Mouse (Mus musculus): ENCODE data around the gene Secisbp2. TPM values are rescaled to one million over a fixed set of nuclear protein-coding genes. Genes with fewer than 3 reads are reported as not detected.

The Secisbp2 gene
- total and polyA plus RNA-seq, 3 experiments: 23.2 to 28.8 (median 24.4) TPM

GRCm38 (mm10) chr13:51712022-51712421 lies 60.5 kb downstream of the Secisbp2 start:
- no peak overlapping the region for H3K9ac ChIP-seq (ENCODE audit: insufficient read depth, low read depth)
- H3K79me2 ChIP-seq (replicated peaks; ENCODE audit: control insufficient read depth, extremely low read depth, insufficient read depth, poor library complexity, severe bottlenecking): no peaks in the 10 kb centered on the region
- no peak for DNase-seq (ENCODE audit: extremely low read depth)
- H3K36me3 ChIP-seq (replicated peaks in 1 of 2; ENCODE audit: control insufficient read depth in 1 of 2, insufficient read depth in 1 of 2, low read length in 1 of 2): peaks cover 58 to 92% of the 10 kb centered on the region in 2 experiments
- in situ Hi-C loops (cut with MboI; ENCODE audit: low pct_ligation_motif_present, low pct_unique_long_range_greater_than_20kb, low sequenced_read_pairs): no loop called here
- H3K9me3 ChIP-seq (replicated peaks; ENCODE audit: low read length): no peaks in the 10 kb centered on the region
- no peaks in the 10 kb centered on the region for H3K27me3 ChIP-seq (replicated peaks)
- H3K27ac ChIP-seq (ENCODE audit: insufficient read depth, low read depth): no peak overlapping the region
- no peak overlapping the region for H3K4me2 ChIP-seq (ENCODE audit: insufficient read depth, low read depth, poor library complexity, severe bottlenecking)
- dilution Hi-C loops (cut with MboI; ENCODE audit: extremely low pct_ligation_motif_present, extremely low pct_unique_long_range_greater_than_20kb, low sequenced_read_pairs): no loop called here
- TF ChIP-seq POLR2AphosphoS2 (IDR thresholded peaks at IDR 0.05; ENCODE audit: low read depth, low read length) (no peak), JUND (conservative IDR thresholded peaks at IDR 0.05; ENCODE audit: low read depth, low read length) (peak; percentile 49)
- H3K4me1 ChIP-seq (ENCODE audit: control insufficient read depth in 1 of 2, insufficient read depth in 2 of 2): peaks cover 3 to 10% of the 10 kb centered on the region in 2 experiments; a peak in 3 of 4 replicates
- H3K4me3 ChIP-seq (replicated peaks in 1 of 3; ENCODE audit: low read depth in 2 of 3, low read length in 2 of 3, poor library complexity in 1 of 3): no peak overlapping the region

GRCm38 (mm10) chr13:51716350-51717263 lies 65.1 kb downstream of the Secisbp2 start:
- peaks cover 63 to 90% of the 10 kb centered on the region in 2 experiments for H3K36me3 ChIP-seq (replicated peaks in 1 of 2; ENCODE audit: control insufficient read depth in 1 of 2, insufficient read depth in 1 of 2, low read length in 1 of 2)

GRCm38 (mm10) chr13:51719256-51719655 lies 67.8 kb downstream of the Secisbp2 start:
- peaks cover 13 to 39% of the 10 kb centered on the region in 2 experiments for H3K4me1 ChIP-seq (ENCODE audit: control insufficient read depth in 1 of 2, insufficient read depth in 2 of 2)
- peaks cover 56 to 90% of the 10 kb centered on the region in 2 experiments for H3K36me3 ChIP-seq (replicated peaks in 1 of 2; ENCODE audit: control insufficient read depth in 1 of 2, insufficient read depth in 1 of 2, low read length in 1 of 2)
- DNase-seq (ENCODE audit: extremely low read depth): no peak
- in situ Hi-C loops (cut with MboI; ENCODE audit: low pct_ligation_motif_present, low pct_unique_long_range_greater_than_20kb, low sequenced_read_pairs): no loop called here
- H3K9me3 ChIP-seq (replicated peaks; ENCODE audit: low read length): peaks cover 3% of the 10 kb centered on the region
- H3K27ac ChIP-seq (ENCODE audit: insufficient read depth, low read depth): no peak overlapping the region
- H3K4me3 ChIP-seq (replicated peaks in 1 of 3; ENCODE audit: low read depth in 2 of 3, low read length in 2 of 3, poor library complexity in 1 of 3): no peak overlapping the region
- TF ChIP-seq ZC3H11A (IDR thresholded peaks at IDR 0.05; ENCODE audit: low read depth, low read length) (no peak), JUND (conservative IDR thresholded peaks at IDR 0.05; ENCODE audit: low read depth, low read length) (no peak), JUN (IDR thresholded peaks at IDR 0.05; ENCODE audit: insufficient read depth, low read depth, low read length) (no peak), HCFC1 (IDR thresholded peaks at IDR 0.05; ENCODE audit: low read depth, low read length) (no peak), RCOR1 (conservative IDR thresholded peaks at IDR 0.05; ENCODE audit: low read depth, low read length) (no peak), NELFE (IDR thresholded peaks at IDR 0.05; ENCODE audit: low read depth, low read length) (no peak)
- H3K79me2 ChIP-seq (replicated peaks; ENCODE audit: control insufficient read depth, extremely low read depth, insufficient read depth, poor library complexity, severe bottlenecking): no peaks in the 10 kb centered on the region
- dilution Hi-C loops (cut with MboI; ENCODE audit: extremely low pct_ligation_motif_present, extremely low pct_unique_long_range_greater_than_20kb, low sequenced_read_pairs): no loop called here
- no peak overlapping the region for H3K4me2 ChIP-seq (ENCODE audit: insufficient read depth, low read depth, poor library complexity, severe bottlenecking)
- no peaks in the 10 kb centered on the region for H3K27me3 ChIP-seq (replicated peaks)
- no peak overlapping the region for H3K9ac ChIP-seq (ENCODE audit: insufficient read depth, low read depth)

More at GRCm38 (mm10) chr13:51716350-51717263, 65.1 kb downstream of the Secisbp2 start:
- dilution Hi-C loops (cut with MboI; ENCODE audit: extremely low pct_ligation_motif_present, extremely low pct_unique_long_range_greater_than_20kb, low sequenced_read_pairs) (no loop called here), in situ Hi-C loops (cut with MboI; ENCODE audit: low pct_ligation_motif_present, low pct_unique_long_range_greater_than_20kb, low sequenced_read_pairs) (no loop called here)
- Histone ChIP-seq H3K4me2 (ENCODE audit: insufficient read depth, low read depth, poor library complexity, severe bottlenecking) (no peak overlapping the region), H3K79me2 (replicated peaks; ENCODE audit: control insufficient read depth, extremely low read depth, insufficient read depth, poor library complexity, severe bottlenecking) (no peaks in the 10 kb centered on the region), H3K4me3 (replicated peaks in 1 of 3; ENCODE audit: low read depth in 2 of 3, low read length in 2 of 3, poor library complexity in 1 of 3) (no peak overlapping the region), H3K9me3 (replicated peaks; ENCODE audit: low read length) (peaks cover 3% of the 10 kb centered on the region), H3K9ac (ENCODE audit: insufficient read depth, low read depth) (no peak overlapping the region), H3K4me1 (ENCODE audit: control insufficient read depth in 1 of 2, insufficient read depth in 2 of 2) (peaks cover 13 to 26% of the 10 kb centered on the region in 2 experiments), H3K27me3 (replicated peaks) (no peaks in the 10 kb centered on the region), H3K27ac (ENCODE audit: insufficient read depth, low read depth) (peak overlapping the region; percentile 18; the same call in 1 of the 2 replicates)
- no peak for DNase-seq (ENCODE audit: extremely low read depth)
- TF ChIP-seq MYC (IDR thresholded peaks at IDR 0.05; ENCODE audit: low read depth, low read length) (no peak), PAX5 (IDR thresholded peaks at IDR 0.05; ENCODE audit: low read length) (no peak), GABPA (IDR thresholded peaks at IDR 0.05; ENCODE audit: insufficient replicate concordance, low read depth, low read length) (no peak), BHLHE40 (IDR thresholded peaks at IDR 0.05; ENCODE audit: low read depth, low read length) (no peak), ZNF384 (IDR thresholded peaks at IDR 0.05; ENCODE audit: low read depth, low read length) (peak; percentile 64), ETS1 (conservative IDR thresholded peaks at IDR 0.05; ENCODE audit: low read depth, low read length) (0 out of 2 replicates have a peak, but pooled peaks have one; percentile 25)

Data from CH12.LX (cell line).